ENCODE assay signal across 10 mouse cellular contexts in genomic region chr9:101002053-101002452, GRCm38 (mm10). TPM values are rescaled to one million over a fixed set of nuclear protein-coding genes. Genes with fewer than 3 reads are reported as not detected.
A peak's percentile ranks its signal among the peaks of the same experiment; 100 is the strongest.
DNase-seq lines count a peak whose midpoint lies in the region; TF ChIP-seq lines count a peak whose summit lies in the region.
"Had no signal": no experiment of that assay in that cellular context is flagged by ENCODE, and none has a peak within 500 bp of the region (broad histone marks: within the 10 kb centered on the region; RNA-seq: fewer than 3 reads in every experiment).

No protein-coding gene starts in this region.

- 0 out of 2 replicates have a peak, but pooled peaks have one; percentile 12 for TF ChIP-seq CTCF in cortical plate, adult 2 months (IDR thresholded peaks at IDR 0.05; ENCODE audit: extremely low read depth, insufficient read depth, low read length)

- no peaks in the 10 kb centered on the region for H3K4me1 ChIP-seq in cortical plate, adult 2 months (ENCODE audit: control insufficient read depth, insufficient read depth, low read length)
- H3K4me1 ChIP-seq: forebrain, embryonic 13.5 days; midbrain, embryonic 13.5 days had no signal

- H3K27ac ChIP-seq in cortical plate, adult 2 months (ENCODE audit: insufficient read depth, low read length), result no peak overlapping the region
- H3K27ac ChIP-seq: forebrain, embryonic 13.5 days; midbrain, embryonic 13.5 days had no signal

- H3K4me3 ChIP-seq in cortical plate, adult 2 months (ENCODE audit: insufficient read depth, low read length), result no peak overlapping the region
- H3K4me3 ChIP-seq: forebrain, embryonic 13.5 days; midbrain, embryonic 13.5 days had no signal

- DNase-seq in heart, postnatal 4 days, result peak; percentile 37
- no peak for DNase-seq in heart, adult 9 months (ENCODE audit: low spot score in 2 of 2)
- peak; percentile 18 for DNase-seq in right cerebral cortex, postnatal 4 days
- DNase-seq in right cerebral cortex, adult 2 months (ENCODE audit: low spot score in 2 of 2), result no peak
- DNase-seq in thymus, postnatal 4 days, result peak; percentile 71
- DNase-seq in urinary bladder, postnatal 4 days (ENCODE audit: low spot score in 2 of 2), result no peak
- DNase-seq in left cerebral cortex, adult 8-10 months (ENCODE audit: low spot score in 2 of 2), result no peak

- no peak for TF ChIP-seq POLR2A in cortical plate, adult 2 months (IDR thresholded peaks at IDR 0.05; ENCODE audit: extremely low read depth, insufficient read depth, low read length)

RNA-seq across cellular contexts. Expression of gene Pccb, which starts 32.6 kb away (rescaled TPM):
- total RNA-seq in heart, postnatal 4 days (2021), result 10 to 100 TPM; 65.1 to 73.7 TPM
- 67.1 and 69.9 TPM in 2 replicates for polyA plus RNA-seq in cortical plate, adult 2 months (2012; rRNA removed)
- total RNA-seq in left cerebral cortex, adult 8-10 months (2022), result 10 to 100 TPM; 42.0 to 51.2 (median 46.6) TPM

Comparison
In these comparisons a context has a peak if more than half of its experiments do, and no peak if none do; other contexts are left out.
1. DNase-seq: peak in heart, postnatal 4 days (single experiment), right cerebral cortex, postnatal 4 days (single experiment) and thymus, postnatal 4 days (single experiment); none in heart, adult 9 months (0 of 2), right cerebral cortex, adult 2 months (0 of 2), urinary bladder, postnatal 4 days (0 of 2) and left cerebral cortex, adult 8-10 months (0 of 2).